Mouse (Mus musculus) neural tube, embryonic 10.5 days (tissue): ENCODE measurements around the gene Tes3-ps.

ENCODE experiments used
- DNase-seq: peaks from one replicate; pipeline ENCODE4 v3.0.0-alpha.2; 2017; ENCODE audit warnings: low spot score; ENCODE audit errors: extremely low spot score

The Tes3-ps gene

GRCm38 (mm10) chr13:49492376-49493368 is at the start of gene Tes3-ps:
Gene Tes3-ps (plus strand): TSS chr13:49493318.
- DNase-seq: no peak

- no peak for DNase-seq
Observed at GRCm38 (mm10) chr13:49444451-49444850, 48.7 kb upstream of the Tes3-ps start.

- peak; percentile 76 for DNase-seq
Observed at GRCm38 (mm10) chr13:49449318-49449749, 43.8 kb upstream of the Tes3-ps start.

GRCm38 (mm10) chr13:49460276-49460675 is 32.8 kb upstream of the Tes3-ps start:
- no peak for DNase-seq

DNA sequence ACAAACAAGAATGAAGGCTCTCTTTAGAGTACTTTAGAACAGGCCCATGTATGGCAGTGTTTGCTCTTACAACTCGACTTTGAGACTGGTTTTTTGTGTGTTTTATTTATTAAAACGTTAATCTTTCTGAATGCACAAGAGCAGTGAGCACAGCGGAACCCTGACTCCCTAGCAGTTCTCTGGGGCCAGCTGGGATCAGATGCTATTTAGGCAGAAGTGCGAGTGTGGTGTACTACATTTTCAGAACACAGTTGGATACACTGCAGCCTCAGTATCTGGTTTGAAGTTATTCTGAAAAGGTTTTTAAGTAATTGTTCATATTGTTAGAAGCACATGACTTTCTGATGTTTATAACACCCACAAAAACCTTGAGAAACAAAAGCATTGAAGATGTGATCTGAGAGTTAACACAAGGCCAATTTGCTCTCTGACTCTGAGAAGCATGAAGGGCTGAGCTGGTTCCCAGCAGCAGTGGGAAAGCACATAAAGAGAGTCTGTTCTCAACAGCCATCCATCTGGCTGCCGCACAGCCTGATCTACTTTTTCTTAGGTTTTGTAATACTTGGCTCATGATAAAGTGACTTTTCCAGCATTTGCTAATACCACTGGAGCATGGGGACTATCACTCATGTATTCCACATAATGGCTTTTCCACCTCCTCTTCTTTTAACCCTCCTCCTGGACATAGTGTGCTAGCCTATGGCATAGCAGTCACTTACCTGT is 32.3 kb upstream of the Tes3-ps start:
- no peak for DNase-seq

DNA sequence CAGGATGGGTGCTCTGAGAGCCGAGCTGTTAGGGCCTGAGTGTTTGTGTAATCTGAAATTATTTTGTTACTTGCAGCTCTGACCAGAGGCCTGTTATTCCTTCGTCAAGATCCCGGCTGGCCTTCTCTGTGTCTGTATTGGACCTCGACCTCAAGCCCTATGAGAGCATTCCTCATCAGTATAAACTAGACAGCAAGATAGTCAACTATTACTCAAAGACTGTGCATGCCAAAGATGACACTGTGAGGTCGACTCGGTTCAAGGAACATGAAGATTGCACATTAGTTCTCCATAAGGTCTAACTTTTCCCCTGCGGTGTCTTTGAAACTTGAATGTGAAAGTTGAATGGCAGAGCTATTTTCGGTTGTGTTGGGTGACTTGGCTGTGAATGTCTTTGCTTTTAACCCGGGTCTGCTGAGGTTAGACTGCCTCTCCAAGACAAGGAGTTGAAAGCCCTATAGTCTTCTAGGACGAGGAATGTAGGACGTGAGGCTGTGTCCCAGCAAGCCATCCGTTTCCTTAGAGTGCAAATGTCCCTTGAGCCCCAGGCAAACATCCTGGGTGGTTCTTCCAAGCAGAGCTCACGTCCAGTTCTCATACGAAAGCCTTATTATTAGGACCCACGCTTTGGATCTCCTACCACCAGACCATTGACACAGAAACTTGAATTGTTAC is 31.5 kb upstream of the Tes3-ps start:
- DNase-seq: no peak

DNA sequence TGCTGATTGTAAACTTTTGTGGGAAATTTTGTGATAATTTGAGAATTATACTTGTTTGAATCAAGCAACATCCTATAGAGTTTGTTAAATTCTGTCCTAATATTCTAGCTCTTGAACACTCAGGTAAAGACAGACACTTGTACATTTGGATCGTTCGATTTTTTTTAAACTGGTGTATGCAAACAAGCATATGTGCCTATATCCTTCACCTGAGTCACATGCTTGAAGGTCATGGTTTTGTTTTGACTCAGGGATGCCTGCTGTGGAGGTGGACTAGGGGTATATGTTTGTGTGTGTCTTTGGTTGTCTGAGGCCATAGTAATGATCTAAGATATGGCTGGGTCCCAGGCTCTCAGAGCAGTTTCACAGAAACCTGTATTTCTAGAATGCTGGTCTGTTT is 30.2 kb upstream of the Tes3-ps start:
- no peak for DNase-seq

GRCm38 (mm10) chr13:49465875-49466274 is 27.2 kb upstream of the Tes3-ps start:
- DNase-seq: no peak

DNA sequence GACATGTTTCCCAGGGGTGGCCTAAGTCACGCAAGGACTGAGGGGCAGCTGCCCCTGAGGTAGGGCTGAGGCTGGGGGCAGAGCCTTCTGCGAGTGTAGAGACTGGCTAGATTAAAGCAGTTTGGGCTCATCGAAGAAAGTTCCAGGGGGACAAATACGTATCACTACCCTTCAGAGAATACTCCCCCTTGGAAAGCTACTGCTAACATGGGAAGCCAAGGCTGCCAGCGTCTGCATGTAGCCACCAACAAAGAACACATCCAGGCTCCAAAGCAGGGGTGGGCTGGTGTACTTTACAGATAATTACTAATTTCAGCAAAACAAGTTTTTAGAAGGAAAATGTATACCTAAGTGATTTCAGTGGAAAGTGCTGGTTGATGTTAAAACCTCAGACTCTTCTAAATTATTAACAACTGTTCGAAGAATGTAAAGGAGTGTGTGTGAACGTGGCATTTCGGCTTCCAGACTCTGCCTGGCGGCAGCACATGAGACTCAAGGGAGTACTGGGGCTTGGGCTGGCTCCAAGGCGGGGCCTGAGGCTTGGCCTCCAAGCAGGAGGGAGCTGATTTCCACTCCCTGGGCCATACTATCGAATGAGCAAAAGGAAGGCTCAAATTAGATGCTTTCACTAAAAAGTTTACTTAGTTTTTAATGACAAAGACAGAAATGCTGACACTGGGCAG is 26.6 kb upstream of the Tes3-ps start:
- no peak for DNase-seq

GRCm38 (mm10) chr13:49467585-49467984 is 25.5 kb upstream of the Tes3-ps start:
- DNase-seq: peak; percentile 34

- no peak for DNase-seq
Observed at GRCm38 (mm10) chr13:49469002-49469401, 24.1 kb upstream of the Tes3-ps start.

DNA sequence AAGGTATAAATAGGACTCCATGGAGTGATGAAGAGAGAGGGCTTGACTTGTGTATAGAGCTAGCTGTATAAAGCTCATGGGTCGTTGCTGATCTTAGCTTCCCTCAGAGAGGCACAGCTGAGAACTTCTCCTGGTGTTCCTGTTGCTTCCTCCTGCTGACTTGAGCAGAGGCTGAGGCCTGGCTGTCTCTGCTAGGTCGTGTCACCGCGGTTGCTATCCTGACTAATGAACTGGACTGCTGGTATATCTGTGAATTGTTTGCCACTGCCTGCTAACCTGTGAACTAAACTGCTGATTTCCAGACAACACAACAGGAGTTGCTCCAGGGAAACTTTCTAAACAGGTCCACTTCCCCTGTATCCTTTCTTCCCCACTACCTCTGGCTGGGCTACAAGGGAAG is 22.8 kb upstream of the Tes3-ps start:
- no peak for DNase-seq

DNA sequence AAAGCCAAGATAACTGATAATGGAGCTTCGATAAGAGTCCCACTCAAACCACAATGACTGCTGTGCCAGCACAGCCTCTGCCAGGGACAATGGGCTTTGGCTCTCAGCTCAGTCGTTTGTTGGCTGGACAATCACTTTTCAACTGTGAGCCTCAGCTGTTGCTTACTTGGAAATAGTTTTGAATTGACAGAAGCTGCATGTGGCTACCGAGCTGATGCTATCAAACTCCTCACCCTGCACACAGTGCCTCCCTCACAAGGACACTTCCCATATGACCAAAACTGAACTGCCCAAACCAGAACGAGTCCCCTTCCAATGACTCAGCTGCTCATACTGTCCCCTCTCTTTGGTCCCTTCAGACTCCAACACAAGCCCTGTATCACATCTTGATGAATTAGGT is 22.3 kb upstream of the Tes3-ps start:
- no peak for DNase-seq

- DNase-seq: no peak
Observed at GRCm38 (mm10) chr13:49471981-49472675, 21.0 kb upstream of the Tes3-ps start.

DNA sequence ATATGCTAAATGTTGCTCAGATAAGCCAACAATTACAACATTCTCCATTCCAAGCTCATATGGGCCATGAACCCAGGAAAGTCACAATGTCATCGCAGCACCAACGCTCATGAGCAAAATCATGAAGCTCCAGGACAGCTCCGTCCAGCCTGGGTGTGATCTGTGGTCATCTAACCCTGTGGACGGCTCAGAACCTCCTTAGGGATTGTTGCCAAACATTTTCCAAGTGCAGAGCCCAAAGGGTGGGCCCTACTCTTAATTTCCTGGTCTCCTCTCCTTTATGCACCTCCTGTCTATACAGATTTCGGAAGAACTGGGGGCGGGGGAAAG is 20.5 kb upstream of the Tes3-ps start:
- no peak for DNase-seq

- no peak for DNase-seq
Observed at GRCm38 (mm10) chr13:49477887-49478286, 15.2 kb upstream of the Tes3-ps start.

GRCm38 (mm10) chr13:49478851-49479374 is 14.2 kb upstream of the Tes3-ps start:
- no peak for DNase-seq

DNA sequence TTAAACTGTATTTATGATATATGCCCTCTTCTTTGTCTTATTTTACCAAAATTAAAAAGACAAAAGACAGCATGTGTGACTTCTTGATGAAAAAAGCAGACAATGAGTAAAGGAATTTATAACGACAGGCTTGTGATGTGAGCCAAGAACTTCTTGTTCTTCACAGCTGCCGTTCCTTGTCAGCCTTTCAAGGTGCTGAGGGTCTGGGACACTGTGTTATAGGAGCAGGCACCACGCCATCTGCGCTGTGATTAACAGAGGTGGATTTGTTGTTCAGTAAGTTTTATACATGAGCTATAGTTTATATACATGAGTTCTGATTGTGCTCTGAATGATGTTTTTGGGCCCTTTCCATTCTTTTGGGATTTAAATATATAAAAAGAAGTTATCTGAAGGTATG is 13.7 kb upstream of the Tes3-ps start:
- no peak for DNase-seq

DNA sequence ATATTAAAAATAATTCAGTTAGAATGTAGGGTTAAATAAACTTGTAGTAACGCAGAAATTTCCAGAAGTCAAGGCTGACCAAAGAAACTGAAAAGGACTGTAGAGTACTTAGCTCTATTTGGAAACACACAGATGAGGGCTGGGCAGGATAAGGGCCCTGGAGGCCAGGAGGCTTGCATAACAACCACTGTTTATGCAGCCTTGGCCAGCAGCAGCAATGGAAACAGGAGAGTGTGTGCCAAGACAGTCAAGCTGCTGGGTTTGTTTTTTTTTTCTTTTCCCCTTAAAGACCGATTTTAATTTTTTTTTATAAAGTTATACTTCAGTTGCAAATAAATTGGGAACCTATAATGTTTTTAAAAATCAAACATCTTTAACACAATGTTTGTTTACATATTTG is 13.1 kb upstream of the Tes3-ps start:
- DNase-seq: no peak

GRCm38 (mm10) chr13:49480551-49480950 is 12.6 kb upstream of the Tes3-ps start:
- DNase-seq: no peak
